Mouse (Mus musculus) Muller cell, postnatal 12 days (primary cell): ENCODE results near the gene Ryr3.
A peak's percentile ranks its signal among the peaks of the same experiment; 100 is the strongest.

Source experiments
- DNase-seq: peaks from one replicate; pipeline ENCODE4 v3.0.0-alpha.2; 2015; ENCODE audit errors: inconsistent ontology term

Gene Ryr3

GRCm38 (mm10) chr2:113216746-113217461, at the start of gene Ryr3:
Ryr3 (minus strand) TSS chr2:113217096.
- DNase-seq, result peak; percentile 75

- DNase-seq, result no peak
Measured at GRCm38 (mm10) chr2:113238871-113239270, 22.0 kb upstream of the Ryr3 start.

GRCm38 (mm10) chr2:113236993-113237392, 20.1 kb upstream of the Ryr3 start:
- DNase-seq, result no peak

- peak; percentile 63 for DNase-seq
Measured at GRCm38 (mm10) chr2:113234559-113234958, 17.7 kb upstream of the Ryr3 start.

- DNase-seq, result peak; percentile 63
Measured at GRCm38 (mm10) chr2:113233356-113233755, 16.5 kb upstream of the Ryr3 start.

- no peak for DNase-seq
Measured at GRCm38 (mm10) chr2:113216105-113216745, 671 bp downstream of the Ryr3 start.

GRCm38 (mm10) chr2:113210023-113210422, 6.9 kb downstream of the Ryr3 start:
- no peak for DNase-seq

- DNase-seq, result no peak
Measured at GRCm38 (mm10) chr2:113209263-113209662, 7.6 kb downstream of the Ryr3 start.

GRCm38 (mm10) chr2:113202857-113203256, 14.0 kb downstream of the Ryr3 start:
- DNase-seq, result no peak

- no peak for DNase-seq
Measured at GRCm38 (mm10) chr2:113199030-113199679, 17.7 kb downstream of the Ryr3 start.

- peak; percentile 0 for DNase-seq
Measured at GRCm38 (mm10) chr2:113187158-113187557, 29.7 kb downstream of the Ryr3 start.

- no peak for DNase-seq
Measured at GRCm38 (mm10) chr2:113181701-113182100, 35.2 kb downstream of the Ryr3 start.

GRCm38 (mm10) chr2:113178047-113178446, 38.8 kb downstream of the Ryr3 start:
- no peak for DNase-seq

GRCm38 (mm10) chr2:113176337-113176736, 40.6 kb downstream of the Ryr3 start:
- no peak for DNase-seq

- no peak for DNase-seq
Measured at GRCm38 (mm10) chr2:113168096-113168495, 48.8 kb downstream of the Ryr3 start.

GRCm38 (mm10) chr2:113161494-113161893, 55.4 kb downstream of the Ryr3 start:
- no peak for DNase-seq

GRCm38 (mm10) chr2:113137766-113138165, 79.1 kb downstream of the Ryr3 start:
- no peak for DNase-seq

GRCm38 (mm10) chr2:113123476-113123875, 93.4 kb downstream of the Ryr3 start:
- no peak for DNase-seq

- DNase-seq, result no peak
Measured at GRCm38 (mm10) chr2:113119080-113119479, 97.8 kb downstream of the Ryr3 start.

GRCm38 (mm10) chr2:113116788-113117187, 100.1 kb downstream of the Ryr3 start:
- DNase-seq, result no peak

GRCm38 (mm10) chr2:113115897-113116283, 101.0 kb downstream of the Ryr3 start:
- DNase-seq, result no peak

- DNase-seq, result no peak
Measured at GRCm38 (mm10) chr2:113115248-113115896, 101.5 kb downstream of the Ryr3 start.
